ENCODE assay signal across 11 mouse cellular contexts in the genomic region with DNA sequence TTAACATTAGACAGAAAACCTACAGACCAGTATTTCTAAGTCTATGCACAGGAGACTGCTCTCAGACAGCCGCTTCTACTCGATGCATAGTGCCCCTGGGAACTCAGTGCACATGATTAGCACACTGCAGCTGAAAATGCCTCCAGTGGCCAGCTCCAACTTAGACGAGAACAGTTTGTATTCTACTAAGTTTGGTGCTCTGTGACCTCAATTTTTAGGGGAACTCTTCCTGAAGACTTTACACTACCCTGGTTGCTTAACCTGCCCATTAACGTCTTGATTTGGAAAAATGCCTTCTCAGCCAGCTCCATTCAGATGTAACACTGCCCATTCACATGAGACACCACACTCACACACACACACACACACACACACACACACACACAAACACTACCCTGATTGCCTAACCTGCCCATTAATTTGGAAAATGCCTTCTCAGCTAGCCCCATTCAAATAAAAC.
DNase-seq lines count a peak whose midpoint lies in the region; ATAC-seq and TF ChIP-seq lines count a peak whose summit lies in the region.
"Had no signal": no experiment of that assay in that cellular context is flagged by ENCODE, and none has a peak within 500 bp of the region (broad histone marks: within the 10 kb centered on the region; RNA-seq: fewer than 3 reads in every experiment).

No protein-coding gene starts in this region.

- TF ChIP-seq CTCF in midbrain, postnatal 0 days (IDR thresholded peaks at IDR 0.05) = peak; percentile 17; the same call in 1 of the 2 replicates

- no peaks in the 10 kb centered on the region for H3K27me3 ChIP-seq in midbrain, embryonic 11.5 days (ENCODE audit: control insufficient read depth, insufficient read depth, low read length)
- no peaks in the 10 kb centered on the region for H3K27me3 ChIP-seq in midbrain, embryonic 10.5 days (ENCODE audit: low read depth, poor library complexity, severe bottlenecking)
- no peaks in the 10 kb centered on the region for H3K27me3 ChIP-seq in midbrain, postnatal 0 days (ENCODE audit: insufficient read depth, low read length)

- H3K36me3 ChIP-seq in midbrain, embryonic 11.5 days (ENCODE audit: control insufficient read depth, insufficient read depth, low read length) = no peaks in the 10 kb centered on the region
- H3K36me3 ChIP-seq in midbrain, embryonic 10.5 days = no peaks in the 10 kb centered on the region
- no peaks in the 10 kb centered on the region for H3K36me3 ChIP-seq in midbrain, postnatal 0 days (ENCODE audit: insufficient read depth, low read length)

- no peak overlapping the region for H3K4me2 ChIP-seq in midbrain, embryonic 11.5 days
- H3K4me2 ChIP-seq in midbrain, postnatal 0 days (ENCODE audit: low read depth, low read length, poor library complexity, severe bottlenecking) = no peak overlapping the region

- H3K4me1 ChIP-seq in midbrain, embryonic 11.5 days (ENCODE audit: control insufficient read depth, insufficient read depth, low read length) = 0 out of 2 replicates have a peak, but pooled peaks cover 2% of the 10 kb centered on the region
- H3K4me1 ChIP-seq in midbrain, embryonic 10.5 days = peaks cover 5% of the 10 kb centered on the region
- peaks cover 2% of the 10 kb centered on the region; the same call in 1 of the 2 replicates for H3K4me1 ChIP-seq in midbrain, postnatal 0 days (ENCODE audit: insufficient read depth, low read length)

- peak; percentile 73; the same call in 1 of the 2 replicates for ATAC-seq in midbrain, embryonic 11.5 days (ENCODE audit: low FRiP score)
- ATAC-seq in midbrain, postnatal 0 days (ENCODE audit: low FRiP score) = no peak
- ATAC-seq: intestine, postnatal 0 days had no signal

- intact Hi-C loops in heart, postnatal 10 days (cut with DNase I) = no loop called here
- intact Hi-C loops in heart, postnatal 14 days (cut with DNase I) = no loop called here

- peak; percentile 31 for DNase-seq in adrenal gland, postnatal 14 days
- no peak for DNase-seq in adrenal gland, adult 8-10 months
- peak; percentile 9 to 10 for DNase-seq in heart, postnatal 10 days
- DNase-seq in heart, postnatal 14 days = no peak
- DNase-seq in midbrain, embryonic 11.5 days (ENCODE audit: low spot score, missing footprints) = peak; percentile 83
- DNase-seq in midbrain, embryonic 10.5 days (ENCODE audit: low spot score) = no peak
- DNase-seq in midbrain, postnatal 0 days (ENCODE audit: low spot score) = peak; percentile 37
- no peak for DNase-seq in lung, postnatal 4 days
- DNase-seq: liver had no signal

- no peak overlapping the region for H3K9ac ChIP-seq in midbrain, embryonic 11.5 days (ENCODE audit: low read length)
- H3K9ac ChIP-seq in midbrain, postnatal 0 days (replicated peaks; ENCODE audit: low read length, poor library complexity, severe bottlenecking) = no peak overlapping the region

- no peaks in the 10 kb centered on the region for H3K9me3 ChIP-seq in midbrain, embryonic 11.5 days (ENCODE audit: control insufficient read depth, low read length)
- no peaks in the 10 kb centered on the region for H3K9me3 ChIP-seq in midbrain, embryonic 10.5 days (replicated peaks)
- no peaks in the 10 kb centered on the region for H3K9me3 ChIP-seq in midbrain, postnatal 0 days (ENCODE audit: low read length)

- 34% methylated on average over 4 of the region's 4 CpGs for WGBS in midbrain, embryonic 11.5 days
- WGBS in midbrain, embryonic 10.5 days = 42% methylated on average over 4 of the region's 4 CpGs
- 20% methylated on average over 4 of the region's 4 CpGs for WGBS in midbrain, postnatal 0 days

- H3K27ac ChIP-seq in midbrain, embryonic 11.5 days (ENCODE audit: low read depth, low read length) = no peak overlapping the region
- no peak overlapping the region for H3K27ac ChIP-seq in midbrain, embryonic 10.5 days (replicated peaks)
- H3K27ac ChIP-seq in midbrain, postnatal 0 days (ENCODE audit: low read depth, low read length) = no peak overlapping the region
- H3K27ac ChIP-seq: left cerebral cortex, adult 2 months had no signal

- H3K4me3 ChIP-seq in midbrain, embryonic 11.5 days (ENCODE audit: low read depth, low read length) = no peak overlapping the region
- H3K4me3 ChIP-seq in midbrain, embryonic 10.5 days = no peak overlapping the region
- H3K4me3 ChIP-seq in midbrain, postnatal 0 days (ENCODE audit: low read depth, low read length) = no peak overlapping the region
- H3K4me3 ChIP-seq: left cerebral cortex, adult 2 months had no signal

Comparison
In these comparisons a context has a peak if more than half of its experiments do, and no peak if none do; other contexts are left out.
1. DNase-seq: peak in adrenal gland, postnatal 14 days (single experiment), heart, postnatal 10 days (2 of 2), midbrain, embryonic 11.5 days (single experiment) and midbrain, postnatal 0 days (single experiment); none in adrenal gland, adult 8-10 months (single experiment), heart, postnatal 14 days (0 of 2), midbrain, embryonic 10.5 days (single experiment) and lung, postnatal 4 days (0 of 2).